Mouse (Mus musculus) right cerebral cortex, postnatal 10 days (tissue): ENCODE results near the gene Hmcn2.
A peak's percentile ranks its signal among the peaks of the same experiment; 100 is the strongest.

Experiments used
- DNase-seq, 2 experiments: peaks; one replicate each; pipeline ENCODE4 v3.0.0; 2021; ENCODE audit warnings: low spot score in 2 of 2

Gene Hmcn2

DNA sequence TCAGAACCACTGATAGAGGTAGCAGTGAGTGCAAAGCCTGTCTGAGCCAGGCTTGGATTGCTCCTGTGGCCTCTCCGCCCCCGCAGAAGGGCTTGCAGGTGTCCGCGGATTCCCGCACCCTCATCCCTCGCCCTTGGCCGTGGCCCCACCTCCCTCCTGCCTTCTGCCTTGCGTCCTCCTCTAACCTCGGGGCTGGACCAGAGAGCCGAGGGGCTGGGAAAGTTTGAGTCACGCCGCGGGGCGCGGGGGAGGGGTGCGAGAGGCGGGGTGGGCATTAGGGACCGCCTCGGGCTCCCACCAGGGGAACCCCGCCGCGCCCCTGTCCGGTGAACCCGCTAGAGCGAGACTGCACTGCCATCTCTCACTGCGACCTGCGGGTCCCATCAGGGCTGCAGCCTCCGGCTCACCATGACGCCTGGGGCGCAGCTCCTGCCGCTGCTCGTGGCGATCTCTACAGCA lies at the start of gene Hmcn2:
Hmcn2 (plus strand) TSS at position 409 of the 459 bp plus-strand sequence.
- no peak for DNase-seq

DNA sequence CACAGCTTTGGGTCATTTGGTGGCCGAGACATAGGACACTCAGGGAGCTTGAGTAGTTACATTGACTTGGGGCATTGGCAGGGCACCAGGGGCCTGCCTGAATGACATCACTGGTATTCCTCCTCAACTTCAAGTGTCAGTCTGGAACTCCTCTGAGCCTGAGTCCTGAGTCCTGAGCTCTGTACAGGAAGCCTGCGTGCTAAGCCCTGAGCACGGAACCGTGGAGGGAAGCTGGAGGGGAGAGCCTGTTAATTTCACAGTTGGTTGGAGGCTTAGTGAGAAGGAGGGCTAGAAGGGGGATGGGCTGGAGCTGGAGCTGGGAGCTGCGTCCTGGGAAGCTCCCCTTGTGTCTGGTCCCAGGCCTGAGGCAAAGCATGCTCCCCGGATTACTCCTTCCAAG lies 46.8 kb upstream of the Hmcn2 start:
- no peak for DNase-seq

DNA sequence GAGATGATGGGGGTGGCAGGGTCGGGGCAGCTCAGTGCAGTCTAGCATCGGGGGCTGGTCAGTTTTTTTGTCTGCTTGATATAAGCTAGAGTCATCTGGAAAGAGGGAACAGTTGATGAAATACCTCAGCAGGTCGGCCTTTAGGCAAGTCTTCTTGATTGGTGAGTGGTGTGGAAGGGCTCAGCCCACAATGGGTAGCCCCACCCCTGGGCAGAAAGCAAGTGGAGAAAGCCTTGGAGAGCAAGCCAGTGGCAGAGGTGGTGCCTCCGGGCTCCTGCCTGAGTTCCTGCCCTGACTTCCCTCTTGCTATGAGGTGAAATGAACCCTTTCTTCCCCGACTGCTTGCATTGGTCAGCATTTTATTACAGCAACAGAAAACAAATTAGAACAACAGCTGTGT lies 45.6 kb upstream of the Hmcn2 start:
- DNase-seq = no peak

DNA sequence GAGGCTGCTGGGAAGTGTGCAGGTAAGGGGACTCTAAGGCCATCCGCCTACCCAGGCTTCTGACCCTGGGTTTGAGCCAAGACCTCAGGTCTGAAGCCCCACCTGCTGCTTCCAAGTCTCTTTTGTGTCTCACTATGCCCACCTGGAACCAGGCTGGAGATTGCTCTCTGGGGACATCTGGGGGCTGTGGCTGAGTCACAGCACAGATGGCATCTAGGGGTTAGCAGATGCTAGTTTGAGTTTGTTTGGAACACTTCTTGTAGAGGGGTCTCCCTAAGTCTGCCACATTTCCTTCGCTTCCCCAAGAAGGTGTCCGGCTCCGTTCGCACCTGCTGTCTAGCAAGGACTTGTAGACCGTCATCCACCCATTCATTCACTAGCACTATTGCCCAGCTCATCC lies 45.0 kb upstream of the Hmcn2 start:
- no peak for DNase-seq

DNA sequence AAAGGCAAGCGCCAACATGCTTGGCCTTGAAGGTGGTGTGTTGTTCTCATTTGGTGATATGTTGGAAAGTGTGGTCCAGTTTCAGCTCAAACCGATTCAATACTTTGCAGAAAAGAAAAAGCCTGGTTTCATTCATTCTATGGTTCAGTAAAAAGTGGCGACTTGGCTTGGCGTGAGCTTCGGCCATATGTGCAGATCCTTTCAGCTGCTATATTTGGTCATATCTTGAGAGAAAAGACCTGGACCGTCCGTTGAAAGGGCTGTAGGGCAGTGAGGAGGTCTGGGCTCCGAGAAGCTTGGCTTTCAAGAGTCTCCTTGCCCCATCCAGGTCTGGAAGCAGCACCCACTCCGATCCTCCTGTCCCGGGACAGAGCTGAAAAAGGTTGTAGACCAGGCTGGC lies 44.4 kb upstream of the Hmcn2 start:
- DNase-seq = no peak

DNA sequence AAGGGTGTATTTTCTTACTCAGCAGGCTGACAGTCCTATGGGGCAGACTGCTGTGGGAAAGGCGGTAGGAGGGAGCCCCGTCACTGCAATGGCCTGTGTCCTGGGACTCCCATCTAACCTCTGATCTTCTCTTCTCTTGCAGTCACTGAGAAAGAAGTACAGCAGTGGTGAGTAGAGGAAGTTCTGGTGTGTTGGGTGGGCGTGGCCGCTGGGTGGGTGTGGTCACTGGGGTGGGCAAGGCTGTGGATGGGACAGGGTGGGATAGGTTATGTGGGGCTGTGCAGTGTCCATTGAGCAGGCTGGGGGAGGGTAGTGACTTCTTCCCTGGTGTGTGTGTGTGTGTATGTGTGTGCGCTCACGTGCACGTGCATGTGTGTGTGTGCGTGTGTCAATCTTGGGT lies 43.7 kb upstream of the Hmcn2 start:
- no peak for DNase-seq

DNA sequence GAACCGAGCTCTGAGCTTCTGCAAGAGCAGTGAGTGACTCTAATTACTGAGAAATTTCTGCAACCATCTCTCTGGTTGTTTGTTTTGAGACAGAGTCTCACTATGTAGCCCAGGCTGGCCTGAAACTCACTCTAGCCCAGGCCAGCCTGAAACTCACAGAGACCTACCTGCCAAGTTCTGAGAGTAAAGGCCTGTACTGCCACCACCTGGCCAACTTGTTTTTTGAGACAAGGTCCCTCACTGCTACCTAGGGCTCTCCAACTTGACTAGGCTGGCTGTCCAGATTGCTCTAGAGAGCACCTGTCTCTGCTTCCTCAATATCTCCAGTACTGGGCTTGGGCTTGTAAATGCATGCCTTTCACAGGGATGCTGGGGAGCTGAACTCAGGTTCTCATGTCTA lies 43.1 kb upstream of the Hmcn2 start:
- no peak for DNase-seq

DNA sequence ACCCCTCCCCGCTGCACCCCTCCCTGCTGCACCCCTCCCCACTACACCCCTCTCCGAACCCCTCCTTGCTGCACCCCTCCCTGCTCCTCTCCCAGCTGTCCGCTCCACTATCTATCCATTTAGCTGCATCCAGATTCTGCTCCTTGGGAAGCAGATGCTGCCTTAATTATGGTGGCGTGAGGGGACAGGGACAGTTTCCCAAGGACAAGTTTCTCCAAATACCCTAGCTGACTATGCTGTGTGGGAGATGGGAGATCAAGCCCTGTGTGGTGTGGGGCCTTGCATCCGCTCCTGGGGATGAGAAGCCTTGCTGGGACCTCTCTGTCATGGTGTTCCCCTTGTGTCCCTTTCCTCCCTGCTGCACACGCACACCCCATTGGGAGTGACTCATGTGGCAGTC lies 39.2 kb upstream of the Hmcn2 start:
- no peak for DNase-seq

DNA sequence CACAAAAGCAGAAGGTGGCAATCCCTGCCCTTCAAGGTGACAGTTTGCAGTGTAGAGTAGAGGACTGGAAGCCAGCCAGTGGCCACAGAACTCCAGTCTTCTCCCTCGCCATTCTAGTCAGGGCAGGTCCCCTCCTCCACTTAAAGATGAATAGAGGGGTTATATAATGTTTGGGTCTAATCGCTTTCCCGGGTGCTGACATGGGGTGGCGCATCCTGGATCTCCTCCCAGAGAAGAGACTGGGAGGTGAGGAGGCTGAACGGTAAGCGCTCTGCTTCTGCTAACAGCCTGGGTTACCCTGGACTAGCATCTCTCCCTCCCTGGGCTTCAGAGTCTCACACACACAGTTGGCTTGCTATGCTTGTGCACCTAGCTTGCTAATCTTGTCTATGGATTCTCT lies 36.4 kb upstream of the Hmcn2 start:
- DNase-seq = no peak

DNA sequence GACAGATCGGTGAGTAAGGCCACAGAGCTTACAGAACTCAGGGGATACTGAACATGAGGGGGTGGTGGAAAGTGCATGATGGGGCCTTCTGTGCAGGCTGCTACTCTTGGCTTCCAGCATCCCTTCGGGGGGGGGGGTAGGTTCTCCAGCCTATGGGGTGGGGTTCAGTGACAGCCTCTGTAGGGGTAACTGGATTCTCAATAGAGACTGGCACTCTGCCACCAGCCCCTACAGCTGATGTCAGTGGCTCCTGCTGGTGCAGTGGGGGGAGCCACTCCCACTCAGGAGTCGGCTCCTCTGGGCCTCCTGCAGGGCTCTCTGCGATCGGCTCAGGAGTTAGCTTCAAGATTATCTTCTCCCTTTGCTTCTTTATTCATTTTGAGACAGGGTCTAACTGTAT lies 35.7 kb upstream of the Hmcn2 start:
- DNase-seq = no peak

DNA sequence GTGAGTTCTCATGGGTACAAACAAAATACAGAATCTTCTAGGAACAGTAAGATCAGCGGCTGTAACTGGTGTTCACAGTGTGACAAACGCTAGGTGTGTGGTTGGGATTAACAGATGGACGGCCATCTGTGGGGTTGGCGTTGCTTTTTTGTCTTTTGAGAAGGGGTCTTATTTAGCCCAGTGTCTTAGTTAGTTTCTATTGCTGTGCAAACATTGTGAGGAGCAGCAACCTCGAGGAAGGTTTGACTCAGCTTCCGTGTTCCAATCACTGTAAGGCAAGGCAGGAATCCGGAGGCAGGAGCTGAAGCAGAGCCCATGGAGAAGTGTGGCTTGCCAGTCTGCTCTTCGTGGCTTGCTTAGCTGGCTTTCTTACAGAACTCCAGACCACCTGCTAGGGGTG lies 33.1 kb upstream of the Hmcn2 start:
- DNase-seq = no peak

DNA sequence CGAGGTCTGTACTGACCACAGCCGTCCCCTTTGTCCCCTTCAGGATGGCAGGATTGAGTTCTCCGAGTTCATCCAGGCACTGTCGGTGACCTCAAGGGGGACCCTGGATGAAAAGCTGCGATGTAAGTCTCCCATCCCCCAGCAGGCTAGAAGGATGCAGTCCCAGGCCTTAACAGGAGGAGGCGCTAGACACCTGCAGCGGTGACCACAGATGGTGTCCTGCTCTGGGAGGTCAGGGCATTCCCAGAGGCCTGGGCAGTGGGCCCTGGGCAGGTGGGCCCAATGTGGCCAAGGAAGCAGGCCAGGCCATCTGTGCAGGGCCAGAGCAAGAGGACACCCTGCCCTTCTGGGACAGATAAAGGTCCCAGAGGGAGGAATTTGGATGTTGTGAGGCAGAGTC lies 31.9 kb upstream of the Hmcn2 start:
- DNase-seq = no peak

DNA sequence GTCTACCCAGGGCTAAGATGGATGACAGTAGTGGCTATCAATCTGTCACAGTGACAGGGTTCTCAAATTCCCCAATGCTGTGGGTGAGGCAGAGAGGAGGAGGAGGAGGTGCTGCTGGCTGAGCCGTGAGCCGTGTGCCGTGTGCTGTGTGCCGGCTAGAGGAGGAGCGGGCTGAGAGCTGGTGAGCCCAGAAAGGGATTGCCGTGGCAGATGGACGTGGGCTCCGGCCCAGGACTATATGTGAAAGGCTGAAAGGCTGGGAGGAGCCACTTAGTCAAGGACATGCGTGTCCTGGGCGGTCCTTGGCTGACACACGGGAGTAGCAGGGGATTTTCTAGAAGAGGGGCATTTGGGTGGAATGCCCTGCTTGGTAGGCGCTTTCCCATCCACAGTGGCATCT lies 31.3 kb upstream of the Hmcn2 start:
- no peak for DNase-seq

DNA sequence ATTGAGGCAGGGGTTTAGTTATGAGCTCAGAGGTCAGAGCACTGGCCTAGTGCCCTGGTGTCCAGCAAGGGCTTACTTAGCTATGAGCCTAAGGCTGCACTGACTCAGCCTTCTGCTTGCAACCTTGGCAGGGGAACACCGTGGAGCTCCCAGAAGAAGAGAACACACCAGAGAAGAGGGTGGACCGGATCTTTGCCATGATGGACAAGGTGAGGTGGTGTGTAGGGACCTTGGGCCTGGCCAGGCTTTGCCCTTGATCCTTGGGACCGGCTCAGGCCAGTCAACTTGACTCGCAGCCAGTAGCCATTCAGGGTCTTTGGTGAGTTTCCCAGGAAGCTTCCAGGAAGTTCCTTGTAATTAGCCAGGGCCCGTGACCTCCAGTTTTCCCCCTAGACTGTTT lies 29.7 kb upstream of the Hmcn2 start:
- DNase-seq = no peak

DNA sequence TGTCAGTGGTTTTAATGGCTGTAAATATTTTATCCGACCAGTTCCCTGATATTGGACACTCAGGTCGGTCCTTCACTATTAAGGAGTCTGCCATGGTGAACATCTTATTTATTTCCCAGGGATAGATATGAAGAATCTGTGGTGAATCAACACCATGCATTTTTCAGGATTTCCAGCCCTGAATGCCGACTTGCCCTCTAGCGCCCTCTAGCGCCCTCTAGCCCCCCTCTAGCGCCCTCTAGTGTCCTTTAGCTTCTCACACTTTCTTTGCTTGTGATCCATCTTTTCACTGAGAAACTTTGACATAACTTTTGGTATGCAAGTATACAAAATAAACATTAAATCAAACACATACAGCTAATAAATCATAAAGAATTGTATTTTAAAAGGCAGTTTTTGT lies 22.8 kb upstream of the Hmcn2 start:
- peak in 1 of 2 experiments; percentile 75 for DNase-seq

DNA sequence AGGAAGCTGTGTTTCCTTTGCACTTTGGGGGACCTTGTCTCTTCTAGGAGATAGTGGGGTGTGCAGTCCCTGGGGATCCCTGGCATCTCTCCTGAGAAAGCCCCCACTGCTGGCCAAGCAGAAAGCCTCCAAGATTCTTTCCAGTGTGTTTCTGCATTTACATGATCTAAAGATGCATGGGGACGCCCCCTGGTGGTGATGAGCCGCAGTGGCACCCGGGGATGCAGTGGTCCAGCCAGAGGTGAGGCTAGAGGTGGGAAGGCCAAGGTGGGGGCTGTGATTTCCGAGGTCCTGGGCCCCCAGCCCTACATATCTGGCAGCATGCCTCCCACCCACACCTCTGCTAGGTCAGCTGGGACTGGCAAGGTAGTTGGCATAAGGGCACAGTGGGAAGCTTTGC lies 19.2 kb upstream of the Hmcn2 start:
- DNase-seq = peak; percentile 78 to 82

DNA sequence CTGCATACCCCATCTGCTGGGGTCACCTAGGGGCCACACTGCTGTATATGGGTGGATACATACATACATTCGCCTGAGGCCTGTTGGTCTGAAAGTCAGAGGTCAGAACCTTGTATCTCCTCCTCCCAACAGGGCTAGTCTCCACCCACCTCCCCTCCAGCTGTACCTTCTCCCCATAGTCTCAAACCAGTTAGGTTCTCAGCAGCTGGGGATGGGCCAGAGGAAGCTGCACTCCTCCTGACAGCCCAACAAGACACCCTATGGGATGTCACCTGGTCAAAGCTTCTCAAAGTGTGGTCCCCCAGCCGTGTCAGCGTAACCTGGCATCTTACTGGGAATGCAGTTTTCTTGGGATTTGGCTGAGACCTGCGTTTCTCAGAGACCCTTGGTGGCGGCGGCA lies 17.8 kb upstream of the Hmcn2 start:
- no peak for DNase-seq

DNA sequence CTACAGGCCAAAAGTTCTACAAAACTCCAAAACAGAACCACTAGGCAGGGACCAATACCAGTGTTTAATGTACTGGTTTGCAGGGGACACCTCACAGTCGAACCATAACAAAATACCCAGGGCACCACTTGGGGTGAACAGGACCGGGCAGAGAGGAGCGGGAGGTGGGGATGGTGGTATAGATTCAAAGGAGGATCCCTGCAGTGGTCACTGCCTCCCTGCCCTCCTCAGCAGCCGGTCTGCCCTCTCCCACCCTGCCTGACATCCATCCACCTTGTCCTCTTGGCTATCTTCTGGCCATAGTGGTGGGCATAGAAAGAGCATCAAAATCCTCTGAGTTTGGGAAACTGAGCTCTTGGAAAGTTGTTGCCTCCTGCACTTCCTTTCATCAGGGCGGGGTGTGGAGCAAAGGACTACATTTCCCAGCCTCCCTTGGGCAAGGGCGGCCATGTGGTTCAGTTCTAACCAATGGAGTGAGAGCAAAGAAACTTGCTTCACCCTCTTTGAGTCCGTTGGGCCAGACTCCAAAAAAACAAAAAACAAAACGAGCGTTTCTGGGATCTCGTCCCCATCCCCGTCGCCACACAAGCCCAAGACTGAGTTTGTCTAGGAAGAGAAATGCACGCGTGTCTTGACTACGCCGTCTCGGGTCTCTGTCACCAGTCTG lies 16.5 kb upstream of the Hmcn2 start:
- peak; percentile 74 to 81 for DNase-seq

DNA sequence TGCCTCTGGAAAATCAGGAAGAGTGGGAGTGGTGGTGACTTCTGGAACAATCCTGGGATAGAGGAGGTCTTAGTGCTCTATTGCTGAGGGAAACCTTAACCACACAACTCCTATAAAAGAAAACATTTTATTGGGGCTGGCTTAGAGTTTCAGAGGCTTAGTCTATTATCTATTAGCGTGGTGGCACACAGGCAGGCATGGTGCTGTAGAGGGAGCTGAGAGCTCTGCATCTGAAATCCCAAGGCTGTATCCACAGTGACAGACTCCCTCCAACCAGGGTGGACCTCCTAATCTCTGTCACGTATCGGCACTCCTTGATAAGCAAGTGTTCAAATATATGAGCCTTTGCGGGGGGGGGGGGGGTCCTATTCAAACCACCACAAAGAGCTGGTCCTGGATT lies 15.4 kb upstream of the Hmcn2 start:
- DNase-seq = no peak

DNA sequence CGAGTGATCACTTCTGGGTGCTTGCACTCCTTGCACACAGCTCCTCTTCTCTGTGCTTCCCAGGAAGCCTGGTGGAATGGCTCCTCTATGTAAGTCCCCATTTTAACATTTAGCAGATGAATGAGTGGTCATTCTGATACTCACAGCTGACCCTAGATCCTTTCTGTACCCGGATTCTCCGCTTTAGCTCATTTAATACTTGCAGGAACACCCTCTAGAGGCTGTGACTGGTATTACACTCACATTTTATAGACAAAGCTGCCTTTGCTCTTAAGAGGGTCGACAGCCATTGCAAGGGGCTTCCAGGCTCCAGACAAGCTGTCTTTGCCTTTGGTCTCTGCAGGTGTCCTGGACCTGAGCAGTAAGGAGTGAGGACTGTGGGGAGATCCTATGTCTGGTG lies 14.9 kb upstream of the Hmcn2 start:
- no peak for DNase-seq

DNA sequence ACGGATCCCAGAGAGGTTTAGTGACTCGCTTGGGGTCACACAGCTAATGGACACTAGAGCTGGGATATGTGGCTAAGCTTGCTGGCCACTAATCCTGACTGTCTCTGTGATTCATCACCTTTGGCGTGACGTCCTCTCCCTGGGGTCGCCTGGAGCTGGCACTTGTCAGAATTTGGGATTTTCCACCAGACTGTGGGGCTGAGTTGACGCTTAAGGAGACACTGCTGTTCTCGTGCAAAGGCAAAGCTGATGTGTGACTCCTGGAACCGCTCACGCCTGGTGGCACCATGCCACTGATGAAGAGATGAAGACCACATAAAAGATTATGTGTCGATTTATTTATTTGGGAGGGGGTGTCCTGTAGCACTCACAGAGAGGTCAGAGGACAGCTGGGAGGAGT lies 14.2 kb upstream of the Hmcn2 start:
- DNase-seq = no peak

DNA sequence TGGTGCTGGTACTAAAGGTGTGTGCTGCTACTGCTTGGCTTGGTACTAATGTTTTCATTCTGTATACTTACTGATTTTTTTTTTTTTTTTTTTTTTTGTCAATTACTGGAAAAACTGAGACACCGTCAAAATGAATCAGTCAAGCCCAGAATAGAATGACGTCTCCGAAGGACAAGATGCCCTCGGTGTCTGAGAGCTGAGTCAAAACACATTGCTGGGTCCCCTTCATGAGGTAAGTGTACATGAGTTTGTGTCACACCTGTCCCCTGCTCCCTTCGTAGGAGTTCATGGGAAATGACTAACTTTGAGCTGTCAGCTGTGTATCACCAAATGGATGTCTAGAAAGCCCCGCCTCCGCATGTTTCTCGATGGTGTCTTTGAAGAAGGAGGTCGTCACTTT lies 11.0 kb upstream of the Hmcn2 start:
- no peak for DNase-seq

DNA sequence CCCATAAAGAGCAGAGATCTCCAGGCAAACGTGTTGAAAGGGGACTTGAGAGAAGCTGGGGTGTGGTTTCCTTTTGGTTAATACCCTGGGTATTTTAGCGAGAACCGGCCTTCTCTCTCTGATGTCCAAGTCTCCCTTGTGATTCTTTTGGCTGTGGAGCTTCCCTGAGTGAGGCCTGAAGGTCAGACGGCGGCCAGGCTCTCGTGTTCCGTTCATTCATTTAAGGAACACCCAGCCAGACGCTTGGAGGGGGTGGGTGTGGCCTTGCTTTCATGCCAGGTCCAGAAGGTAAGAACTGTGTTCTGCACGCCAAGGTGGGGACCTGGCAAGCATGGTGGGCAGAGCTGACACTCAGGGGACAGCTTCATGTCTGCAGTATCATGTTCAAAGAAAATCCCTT lies 10.0 kb upstream of the Hmcn2 start:
- DNase-seq = no peak
